Mouse (Mus musculus): ENCODE data around the gene Psd4.

DNA sequence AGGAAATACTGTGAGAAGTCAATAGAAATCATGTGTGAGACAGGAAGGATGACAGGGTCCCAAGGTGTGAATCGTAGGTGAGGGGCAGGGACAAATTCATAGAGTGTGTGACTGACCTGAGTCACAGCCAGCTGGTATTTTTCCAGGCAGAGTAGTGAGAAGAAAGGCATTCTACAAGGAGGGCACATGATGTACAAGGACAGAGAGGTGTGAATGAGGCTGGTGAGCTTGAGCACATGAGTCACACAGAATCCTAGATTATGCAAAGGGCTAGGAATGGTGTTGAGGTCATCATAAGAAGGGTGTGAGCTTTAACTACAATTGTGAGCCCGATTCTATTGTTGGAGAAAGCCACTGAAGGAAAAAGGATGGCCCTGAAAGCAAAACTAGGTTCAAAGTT lies 72.7 kb downstream of the Psd4 start:
- TF ChIP-seq CTCF (IDR thresholded peaks at IDR 0.05; ENCODE audit: borderline replicate concordance, insufficient read depth, low read length) (no peak), POLR2A (IDR thresholded peaks at IDR 0.05; ENCODE audit: low read depth, low read length) (no peak)

Data from embryonic fibroblast, embryonic 13.5 days (primary cell).